Mouse (Mus musculus): Measurements from ENCODE around the gene Ghr. TPM values are rescaled to one million over a fixed set of nuclear protein-coding genes. Genes with fewer than 3 reads are reported as not detected.

Ghr gene
- polyA plus RNA-seq, 1 experiment from 2014 or later: 21.0 TPM

DNA sequence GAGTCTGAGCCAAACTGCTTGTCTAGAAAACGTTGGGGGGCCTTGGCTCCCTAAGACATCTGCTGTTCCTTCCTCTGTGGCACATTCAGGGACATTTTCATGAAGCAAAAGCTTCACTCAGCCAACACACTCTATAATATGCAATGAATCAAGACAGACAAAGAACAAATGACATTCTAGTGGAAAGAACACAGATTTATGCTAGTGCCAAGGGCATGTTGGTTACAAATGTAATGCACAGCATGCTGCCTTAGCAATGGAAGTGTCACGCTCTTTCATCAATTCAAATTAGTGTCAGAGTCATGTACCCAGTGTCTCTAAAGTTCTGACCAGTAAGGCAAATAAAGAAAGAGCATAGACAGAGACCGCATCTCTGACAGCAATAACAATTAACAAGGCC lies 187.6 kb downstream of the Ghr start:
- DNase-seq (ENCODE audit: low spot score) (no peak), ATAC-seq (ENCODE audit: low FRiP score) (no peak)
- Histone ChIP-seq H3K9ac (ENCODE audit: low read depth, low read length) (no peak overlapping the region), H3K9me3 (ENCODE audit: control insufficient read depth, low read length) (no peaks in the 10 kb centered on the region), H3K27me3 (ENCODE audit: control insufficient read depth, insufficient read depth, low read length) (no peaks in the 10 kb centered on the region), H3K36me3 (ENCODE audit: control insufficient read depth, insufficient read depth, low read length) (no peaks in the 10 kb centered on the region), H3K4me3 (ENCODE audit: low read depth, low read length) (no peak overlapping the region), H3K4me2 (replicated peaks; ENCODE audit: low read depth, low read length) (no peak overlapping the region), H3K27ac (ENCODE audit: low read depth, low read length) (no peak overlapping the region), H3K4me1 (replicated peaks; ENCODE audit: control insufficient read depth, insufficient read depth, low read length) (no peaks in the 10 kb centered on the region)
- 63% methylated on average over 3 of the region's 3 CpGs for WGBS

DNA sequence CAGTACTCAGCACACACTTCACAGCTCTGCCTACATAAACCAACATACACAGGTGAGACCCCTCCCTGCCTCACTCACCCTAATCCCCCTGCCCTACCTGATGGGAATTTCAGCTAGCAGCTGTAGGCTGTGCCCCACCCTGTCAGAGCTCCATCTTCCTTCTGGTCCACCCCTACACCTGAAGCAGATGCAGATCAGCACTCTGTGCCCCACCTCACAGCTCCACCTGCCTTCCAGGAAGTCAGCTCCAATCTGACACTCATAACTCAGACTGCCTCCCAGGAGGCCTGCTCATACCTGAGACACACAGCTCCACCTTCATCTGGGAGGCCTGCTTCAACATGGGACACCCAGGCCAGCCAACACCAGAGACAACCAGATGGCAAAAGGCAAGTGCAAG lies 192.6 kb downstream of the Ghr start:
- Histone ChIP-seq H3K4me3 (ENCODE audit: low read depth, low read length) (no peak overlapping the region), H3K27ac (ENCODE audit: low read depth, low read length) (no peak overlapping the region), H3K4me1 (replicated peaks; ENCODE audit: control insufficient read depth, insufficient read depth, low read length) (no peaks in the 10 kb centered on the region), H3K36me3 (ENCODE audit: control insufficient read depth, insufficient read depth, low read length) (no peaks in the 10 kb centered on the region), H3K9me3 (ENCODE audit: control insufficient read depth, low read length) (no peaks in the 10 kb centered on the region), H3K4me2 (replicated peaks; ENCODE audit: low read depth, low read length) (no peak overlapping the region), H3K9ac (ENCODE audit: low read depth, low read length) (no peak overlapping the region), H3K27me3 (ENCODE audit: control insufficient read depth, insufficient read depth, low read length) (no peaks in the 10 kb centered on the region)
- ATAC-seq (ENCODE audit: low FRiP score) (no peak), DNase-seq (ENCODE audit: low spot score) (no peak)

DNA sequence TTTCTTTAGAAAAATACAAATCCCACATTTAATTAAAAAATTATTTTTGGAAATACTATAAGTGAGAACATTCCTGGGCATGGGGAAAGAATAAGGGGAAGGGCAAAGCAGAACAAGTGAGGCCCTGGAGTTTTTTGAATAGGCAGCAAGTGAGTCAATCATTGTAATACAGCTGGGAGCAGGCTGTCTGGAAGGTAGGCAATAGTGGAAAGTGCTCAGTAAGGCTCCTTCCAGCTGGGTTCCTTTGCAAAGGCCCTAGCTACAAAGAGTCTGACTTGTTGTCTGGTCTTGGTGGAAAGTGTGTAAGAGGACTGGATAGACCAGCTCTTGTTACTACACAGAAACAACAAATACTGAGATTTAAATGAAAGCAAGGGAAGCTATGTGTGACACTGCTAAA lies 194.3 kb downstream of the Ghr start:
- H3K9ac ChIP-seq (ENCODE audit: low read depth, low read length): no peak overlapping the region
- ATAC-seq (ENCODE audit: low FRiP score): no peak
- H3K27me3 ChIP-seq (ENCODE audit: control insufficient read depth, insufficient read depth, low read length): no peaks in the 10 kb centered on the region

DNA sequence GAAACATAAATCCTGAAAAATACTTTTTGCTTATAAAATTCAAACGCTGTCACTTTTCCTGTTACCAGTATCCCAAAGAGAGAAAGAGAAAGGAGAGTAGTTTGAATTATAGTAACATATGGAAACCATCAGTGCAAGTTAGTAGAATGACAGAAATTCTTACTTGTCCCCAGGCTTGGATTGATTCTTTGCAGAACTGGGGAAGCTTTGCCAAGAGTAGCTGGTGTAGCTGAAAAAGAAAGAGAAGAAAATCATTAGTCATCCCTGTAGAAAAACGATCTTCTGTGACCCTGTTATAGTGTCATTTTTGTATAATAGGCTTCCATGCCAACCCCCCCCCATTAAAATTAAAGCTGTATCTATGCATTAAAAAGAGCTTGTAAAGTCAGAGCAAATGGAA lies 194.8 kb downstream of the Ghr start:
- H3K9ac ChIP-seq (ENCODE audit: low read depth, low read length): no peak overlapping the region
- H3K9me3 ChIP-seq (ENCODE audit: control insufficient read depth, low read length): no peaks in the 10 kb centered on the region
- DNase-seq (ENCODE audit: low spot score) (no peak), ATAC-seq (ENCODE audit: low FRiP score) (no peak)
- no peak overlapping the region for H3K4me3 ChIP-seq (ENCODE audit: low read depth, low read length)
- no peak overlapping the region for H3K4me2 ChIP-seq (replicated peaks; ENCODE audit: low read depth, low read length)
- no peak overlapping the region for H3K27ac ChIP-seq (ENCODE audit: low read depth, low read length)
- H3K27me3 ChIP-seq (ENCODE audit: control insufficient read depth, insufficient read depth, low read length): no peaks in the 10 kb centered on the region
- 64% methylated on average over 2 of the region's 2 CpGs for WGBS
- H3K36me3 ChIP-seq (ENCODE audit: control insufficient read depth, insufficient read depth, low read length): no peaks in the 10 kb centered on the region
- no peaks in the 10 kb centered on the region for H3K4me1 ChIP-seq (replicated peaks; ENCODE audit: control insufficient read depth, insufficient read depth, low read length)

More for the DNA sequence above, 194.3 kb downstream of the Ghr start:
- no peaks in the 10 kb centered on the region for H3K9me3 ChIP-seq (ENCODE audit: control insufficient read depth, low read length)
- no peak overlapping the region for H3K4me2 ChIP-seq (replicated peaks; ENCODE audit: low read depth, low read length)
- H3K27ac ChIP-seq (ENCODE audit: low read depth, low read length): no peak overlapping the region
- H3K4me3 ChIP-seq (ENCODE audit: low read depth, low read length): no peak overlapping the region
- DNase-seq (ENCODE audit: low spot score): no peak
- no peaks in the 10 kb centered on the region for H3K4me1 ChIP-seq (replicated peaks; ENCODE audit: control insufficient read depth, insufficient read depth, low read length)
- H3K36me3 ChIP-seq (ENCODE audit: control insufficient read depth, insufficient read depth, low read length): no peaks in the 10 kb centered on the region

DNA sequence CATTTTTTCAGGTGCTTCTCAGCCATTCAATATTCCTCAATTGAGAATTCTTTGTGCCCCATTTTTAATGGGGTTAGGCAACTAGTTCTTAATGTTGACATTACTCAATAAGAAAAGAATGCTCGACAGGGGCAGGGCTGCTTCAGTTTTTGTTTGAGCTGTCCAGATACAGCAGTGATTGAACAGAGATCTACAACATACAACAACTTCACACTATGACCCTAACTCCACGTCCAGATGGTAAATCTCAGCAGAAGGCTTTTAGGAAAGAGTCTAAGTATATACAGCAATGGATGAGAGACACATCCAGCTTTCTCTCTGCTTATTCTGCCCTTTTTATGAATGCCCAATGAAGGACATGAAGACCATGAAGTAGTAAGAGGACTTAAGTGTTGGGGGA lies 199.5 kb downstream of the Ghr start:
- Histone ChIP-seq H3K4me1 (replicated peaks; ENCODE audit: control insufficient read depth, insufficient read depth, low read length) (no peaks in the 10 kb centered on the region), H3K4me2 (replicated peaks; ENCODE audit: low read depth, low read length) (no peak overlapping the region), H3K4me3 (ENCODE audit: low read depth, low read length) (no peak overlapping the region), H3K9me3 (ENCODE audit: control insufficient read depth, low read length) (no peaks in the 10 kb centered on the region), H3K27me3 (ENCODE audit: control insufficient read depth, insufficient read depth, low read length) (no peaks in the 10 kb centered on the region), H3K27ac (ENCODE audit: low read depth, low read length) (no peak overlapping the region), H3K36me3 (ENCODE audit: control insufficient read depth, insufficient read depth, low read length) (no peaks in the 10 kb centered on the region), H3K9ac (ENCODE audit: low read depth, low read length) (no peak overlapping the region)
- 66% methylated on average over 2 of the region's 2 CpGs for WGBS
- DNase-seq (ENCODE audit: low spot score) (no peak), ATAC-seq (ENCODE audit: low FRiP score) (no peak)

DNA sequence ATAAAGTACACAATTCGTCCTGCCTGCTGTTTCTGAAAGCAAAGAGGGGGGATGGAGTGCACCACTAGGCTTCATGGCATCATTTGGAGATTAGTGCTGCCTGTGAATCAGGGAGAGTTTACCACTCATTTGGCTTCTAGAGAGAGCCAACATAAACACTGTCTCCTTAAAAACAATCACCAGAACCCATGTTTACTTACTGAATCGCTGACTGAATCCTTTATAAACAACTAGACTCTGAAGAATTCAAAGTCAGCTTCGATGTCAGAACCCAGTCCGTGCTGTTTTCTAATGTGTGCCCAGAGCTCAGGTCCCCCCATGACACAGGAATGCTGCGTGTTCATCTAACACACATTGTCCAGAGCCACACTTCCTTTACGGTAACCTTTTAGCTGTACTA lies 201.9 kb downstream of the Ghr start:
- H3K4me1 ChIP-seq (replicated peaks; ENCODE audit: control insufficient read depth, insufficient read depth, low read length): no peaks in the 10 kb centered on the region
- no peaks in the 10 kb centered on the region for H3K27me3 ChIP-seq (ENCODE audit: control insufficient read depth, insufficient read depth, low read length)
- DNase-seq (ENCODE audit: low spot score) (no peak), ATAC-seq (ENCODE audit: low FRiP score) (no peak)
- no peaks in the 10 kb centered on the region for H3K36me3 ChIP-seq (ENCODE audit: control insufficient read depth, insufficient read depth, low read length)
- WGBS: 70% methylated on average over 6 of the region's 6 CpGs
- no peak overlapping the region for H3K4me2 ChIP-seq (replicated peaks; ENCODE audit: low read depth, low read length)
- H3K4me3 ChIP-seq (ENCODE audit: low read depth, low read length): no peak overlapping the region
- H3K27ac ChIP-seq (ENCODE audit: low read depth, low read length): no peak overlapping the region
- H3K9ac ChIP-seq (ENCODE audit: low read depth, low read length): no peak overlapping the region
- H3K9me3 ChIP-seq (ENCODE audit: control insufficient read depth, low read length): no peaks in the 10 kb centered on the region

DNA sequence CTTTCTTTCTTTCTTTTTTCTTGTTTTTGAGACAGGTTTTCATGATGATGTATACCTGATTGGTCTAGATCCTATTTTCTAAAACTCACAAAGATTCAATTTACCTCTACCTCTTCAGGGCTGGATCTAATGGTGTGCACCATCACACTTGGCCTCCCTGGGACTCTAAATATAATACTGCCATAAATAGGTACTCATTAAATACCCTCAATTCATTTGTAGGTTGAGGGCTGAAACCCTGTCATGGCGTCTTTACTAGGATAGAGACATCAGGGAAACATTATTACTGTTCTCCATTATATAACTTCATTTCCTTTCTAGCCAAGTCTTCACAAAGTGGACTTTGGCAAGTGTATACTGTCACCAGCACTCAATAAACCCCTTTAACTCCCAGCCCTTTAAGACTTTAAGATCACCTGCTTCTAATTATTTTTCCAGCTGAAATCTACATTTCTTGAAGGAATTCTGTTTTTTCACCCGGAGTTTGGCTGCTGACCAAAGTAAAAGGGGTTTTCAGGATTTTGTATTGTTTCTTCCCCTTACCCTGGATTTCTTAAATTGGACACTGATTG lies 214.9 kb downstream of the Ghr start:
- H3K27ac ChIP-seq (ENCODE audit: low read depth, low read length): no peak overlapping the region

DNA sequence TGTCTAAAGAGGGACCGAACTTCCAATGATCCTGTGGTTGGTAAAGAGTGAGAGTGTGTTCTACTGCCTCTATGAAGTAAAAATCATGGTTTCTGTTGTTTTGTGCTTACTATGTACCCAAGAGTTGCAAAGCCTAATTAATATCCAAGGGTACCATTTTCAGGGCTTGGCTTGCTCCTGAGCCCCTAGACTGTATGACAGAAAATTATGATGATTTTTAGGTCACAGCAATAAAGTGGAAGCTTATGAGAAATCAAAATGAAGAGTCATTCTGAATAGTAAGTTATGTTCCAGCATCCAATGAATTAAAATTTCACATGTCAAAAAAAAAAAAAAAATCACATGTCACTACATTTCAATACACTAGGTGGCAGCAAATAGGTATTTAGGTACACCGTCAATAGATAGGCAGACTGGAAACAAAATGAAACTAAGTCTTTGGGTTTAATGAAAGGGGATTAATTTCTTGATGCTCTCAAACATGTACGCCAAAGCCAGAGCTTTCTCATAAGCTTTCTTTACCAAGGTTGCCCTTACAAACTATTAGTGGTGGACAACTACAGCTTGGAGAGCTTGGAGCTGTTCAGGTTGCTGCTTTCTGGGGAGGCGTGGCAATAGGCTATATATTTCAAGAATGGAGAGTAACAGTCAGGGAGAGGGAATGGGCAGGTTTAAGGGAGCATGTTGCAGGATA lies 227.1 kb downstream of the Ghr start:
- Histone ChIP-seq H3K27ac (ENCODE audit: low read depth, low read length) (no peak overlapping the region), H3K27me3 (ENCODE audit: control insufficient read depth, insufficient read depth, low read length) (no peaks in the 10 kb centered on the region), H3K9ac (ENCODE audit: low read depth, low read length) (no peak overlapping the region), H3K36me3 (ENCODE audit: control insufficient read depth, insufficient read depth, low read length) (no peaks in the 10 kb centered on the region), H3K4me3 (ENCODE audit: low read depth, low read length) (no peak overlapping the region), H3K4me1 (replicated peaks; ENCODE audit: control insufficient read depth, insufficient read depth, low read length) (no peaks in the 10 kb centered on the region), H3K9me3 (ENCODE audit: control insufficient read depth, low read length) (no peaks in the 10 kb centered on the region), H3K4me2 (replicated peaks; ENCODE audit: low read depth, low read length) (no peak overlapping the region)
- ATAC-seq (ENCODE audit: low FRiP score) (no peak), DNase-seq (ENCODE audit: low spot score) (peak; percentile 11)
- WGBS: 65% methylated on average over 4 of the region's 4 CpGs

More for the DNA sequence above, 214.9 kb downstream of the Ghr start:
- Histone ChIP-seq H3K9ac (ENCODE audit: low read depth, low read length) (no peak overlapping the region), H3K27me3 (ENCODE audit: control insufficient read depth, insufficient read depth, low read length) (no peaks in the 10 kb centered on the region), H3K4me3 (ENCODE audit: low read depth, low read length) (no peak overlapping the region), H3K9me3 (ENCODE audit: control insufficient read depth, low read length) (no peaks in the 10 kb centered on the region), H3K4me2 (replicated peaks; ENCODE audit: low read depth, low read length) (no peak overlapping the region), H3K4me1 (replicated peaks; ENCODE audit: control insufficient read depth, insufficient read depth, low read length) (no peaks in the 10 kb centered on the region), H3K36me3 (ENCODE audit: control insufficient read depth, insufficient read depth, low read length) (no peaks in the 10 kb centered on the region)
- DNase-seq (ENCODE audit: low spot score): no peak
- ATAC-seq (ENCODE audit: low FRiP score): no peak
- WGBS: 83% methylated on average over 2 of the region's 2 CpGs

DNA sequence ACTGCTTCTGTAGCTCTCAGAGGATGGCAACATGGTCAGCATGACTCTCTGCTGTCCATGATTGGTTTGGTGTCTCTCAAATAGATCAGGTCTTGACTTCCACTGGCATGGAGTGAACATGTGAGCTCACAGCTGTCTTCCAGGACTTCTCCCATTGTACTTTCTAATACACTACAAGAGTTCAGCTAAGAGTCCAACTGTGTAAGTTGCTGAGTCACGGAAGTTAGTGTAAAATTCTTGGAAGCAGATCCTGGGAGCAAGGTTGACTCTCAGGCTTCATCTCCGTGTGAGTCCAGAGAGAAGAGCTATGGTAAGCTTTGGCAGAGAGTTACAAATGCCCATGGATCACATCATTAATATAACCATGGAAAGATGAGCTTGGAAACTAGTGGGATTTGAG lies 229.6 kb downstream of the Ghr start:
- H3K36me3 ChIP-seq (ENCODE audit: control insufficient read depth, insufficient read depth, low read length): no peaks in the 10 kb centered on the region
- H3K4me1 ChIP-seq (replicated peaks; ENCODE audit: control insufficient read depth, insufficient read depth, low read length): no peaks in the 10 kb centered on the region
- 88% methylated on average over 2 of the region's 2 CpGs for WGBS
- H3K9ac ChIP-seq (ENCODE audit: low read depth, low read length): no peak overlapping the region
- DNase-seq (ENCODE audit: low spot score) (no peak), ATAC-seq (ENCODE audit: low FRiP score) (no peak)
- no peaks in the 10 kb centered on the region for H3K27me3 ChIP-seq (ENCODE audit: control insufficient read depth, insufficient read depth, low read length)
- no peak overlapping the region for H3K27ac ChIP-seq (ENCODE audit: low read depth, low read length)
- no peak overlapping the region for H3K4me3 ChIP-seq (ENCODE audit: low read depth, low read length)
- no peaks in the 10 kb centered on the region for H3K9me3 ChIP-seq (ENCODE audit: control insufficient read depth, low read length)
- H3K4me2 ChIP-seq (replicated peaks; ENCODE audit: low read depth, low read length): no peak overlapping the region
